Mouse (Mus musculus) bone marrow macrophage, adult 2 months (primary cell): ENCODE results near the gene Igsf8. TPM values are rescaled to one million over a fixed set of nuclear protein-coding genes. Genes with fewer than 3 reads are reported as not detected.

Experiments
- H3K27ac ChIP-seq: 2 replicates; pipeline ENCODE4 v1.5.1; 2012; ENCODE audit warnings: low read depth, low read length; ENCODE audit not compliant: insufficient read depth
- H3K4me1 ChIP-seq: 2 replicates; pipeline ENCODE4 v1.6.1; 2012; ENCODE audit warnings: low read length; ENCODE audit not compliant: control insufficient read depth, insufficient read depth
- H3K4me3 ChIP-seq: 2 replicates; pipeline ENCODE4 v1.5.1; 2012; ENCODE audit warnings: mild to moderate bottlenecking, low read length, moderate library complexity; ENCODE audit not compliant: insufficient read depth
- CTCF ChIP-seq: IDR thresholded peaks from 2 replicates; pipeline ENCODE4 v1.5.1; 2012; ENCODE audit warnings: low read depth, mild to moderate bottlenecking, low read length, moderate library complexity
- POLR2A ChIP-seq: IDR thresholded peaks from 2 replicates; pipeline ENCODE4 v1.6.1; 2012; ENCODE audit warnings: mild to moderate bottlenecking, low read depth, low read length, borderline replicate concordance
- polyA plus RNA-seq: library from polyadenylated mRNA; stranded (reverse); fragments of >200 nt; gene quantifications from 2 replicates; pipeline ENCODE4 v1.2.4, GENCODE M21; 2012; ENCODE audit not compliant: missing spikeins, insufficient read depth, insufficient read length

Igsf8 gene
- polyA plus RNA-seq = 90.3 and 110 TPM in 2 replicates

DNA sequence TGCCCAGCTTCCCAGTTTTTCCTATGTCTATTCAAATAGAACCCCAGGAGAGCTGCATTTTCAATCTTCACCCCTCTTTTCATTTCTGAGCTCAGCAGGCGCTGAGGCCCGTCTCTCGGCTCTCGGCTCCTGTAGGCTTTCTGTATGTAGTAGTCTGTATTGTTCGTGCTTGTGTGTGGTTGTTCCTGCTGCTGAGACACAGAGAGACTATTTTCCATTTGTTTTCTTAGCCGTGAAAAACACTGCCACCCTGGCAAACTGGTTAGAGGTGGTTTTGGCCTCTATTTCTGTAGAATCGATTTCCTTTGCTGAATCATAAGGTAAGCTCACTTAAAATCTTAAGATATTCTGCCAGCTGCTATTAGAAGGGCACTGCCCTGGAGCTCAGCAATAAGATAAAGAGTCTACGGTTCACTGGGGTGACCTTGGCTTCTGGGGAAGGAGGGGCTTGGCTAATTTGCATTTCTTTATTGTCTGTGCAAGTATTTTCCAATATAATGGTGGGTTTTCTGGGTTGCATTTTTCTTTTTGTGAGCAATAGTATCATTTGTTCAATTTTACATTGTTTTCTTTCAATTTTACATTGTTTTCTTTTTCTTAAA lies at the start of gene Igsf8:
Gene Igsf8, plus strand, starts transcription at position 165 of the 602 bp plus-strand sequence.
- TF ChIP-seq POLR2A (no peak), CTCF (no peak)
- Histone ChIP-seq H3K4me1 (no peaks in the 10 kb centered on the region), H3K27ac (no peak within 1 kb of the TSS), H3K4me3 (no peak within 1 kb of the TSS)

DNA sequence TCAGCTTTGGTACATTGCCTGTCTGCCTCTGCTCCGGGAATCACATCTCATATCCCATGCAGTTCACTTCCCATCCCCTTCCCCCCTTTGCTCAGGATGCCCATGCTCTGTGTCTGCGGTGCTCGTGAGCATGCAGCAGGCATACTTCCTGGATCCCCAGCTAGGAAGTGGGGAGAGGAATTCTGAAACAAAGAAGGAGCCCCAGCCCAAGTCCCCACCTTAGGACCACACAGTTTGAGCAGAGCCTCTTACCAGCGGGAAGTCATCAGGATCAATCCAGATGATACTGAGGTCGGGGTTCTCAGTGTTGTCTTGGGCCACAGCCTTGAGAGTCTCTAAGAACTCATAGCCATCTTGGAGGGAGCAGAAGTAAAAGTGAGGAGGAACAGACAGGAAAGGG lies 48.7 kb upstream of the Igsf8 start:
- Histone ChIP-seq H3K4me3 (no peak overlapping the region), H3K27ac (no peak overlapping the region), H3K4me1 (peaks cover 22% of the 10 kb centered on the region)
- TF ChIP-seq CTCF = no peak
- no peak for TF ChIP-seq POLR2A

DNA sequence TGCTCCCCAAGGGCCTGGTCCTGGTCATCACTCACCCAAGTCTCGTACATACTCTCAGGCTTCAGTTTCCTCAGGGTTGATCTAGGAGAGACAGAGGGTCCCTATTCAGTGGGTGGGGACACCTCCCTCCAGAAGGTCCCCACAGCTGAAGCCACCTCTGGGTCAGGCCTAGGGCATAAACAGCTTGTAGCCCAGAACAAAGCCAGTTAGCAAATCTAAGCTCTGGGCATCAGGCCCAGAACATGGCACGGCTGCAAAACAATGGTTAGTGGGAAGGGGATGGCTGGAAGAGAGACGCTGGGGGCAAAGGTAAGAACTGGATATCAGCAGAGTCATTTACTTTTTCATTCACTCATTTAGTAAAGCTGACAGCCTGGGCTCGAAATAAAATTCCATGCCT lies 47.7 kb upstream of the Igsf8 start:
- Histone ChIP-seq H3K4me3 (no peak overlapping the region), H3K27ac (no peak overlapping the region), H3K4me1 (peaks cover 22% of the 10 kb centered on the region)
- no peak for TF ChIP-seq POLR2A
- no peak for TF ChIP-seq CTCF

DNA sequence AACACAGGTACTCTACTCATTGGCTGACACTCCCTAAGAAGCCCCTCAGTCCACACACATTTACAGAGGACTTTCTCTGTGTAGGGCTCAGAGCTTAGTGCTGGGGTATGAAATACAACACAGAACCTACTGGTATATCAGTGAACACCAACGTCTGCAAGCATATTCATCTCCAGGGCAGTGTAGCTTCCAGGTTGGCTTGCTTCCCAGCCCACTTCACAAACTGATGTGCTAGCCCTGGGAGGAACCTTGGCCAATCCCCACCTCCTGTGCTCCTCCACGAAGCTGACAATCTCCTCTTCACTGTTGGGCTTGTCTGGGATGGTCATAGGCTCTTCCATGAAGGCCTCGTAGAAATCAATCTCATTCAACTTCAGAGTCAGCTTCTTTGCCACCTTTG lies 46.7 kb upstream of the Igsf8 start:
- Histone ChIP-seq H3K4me3 (no peak overlapping the region), H3K27ac (no peak overlapping the region), H3K4me1 (peaks cover 22% of the 10 kb centered on the region)
- TF ChIP-seq POLR2A = no peak
- no peak for TF ChIP-seq CTCF

DNA sequence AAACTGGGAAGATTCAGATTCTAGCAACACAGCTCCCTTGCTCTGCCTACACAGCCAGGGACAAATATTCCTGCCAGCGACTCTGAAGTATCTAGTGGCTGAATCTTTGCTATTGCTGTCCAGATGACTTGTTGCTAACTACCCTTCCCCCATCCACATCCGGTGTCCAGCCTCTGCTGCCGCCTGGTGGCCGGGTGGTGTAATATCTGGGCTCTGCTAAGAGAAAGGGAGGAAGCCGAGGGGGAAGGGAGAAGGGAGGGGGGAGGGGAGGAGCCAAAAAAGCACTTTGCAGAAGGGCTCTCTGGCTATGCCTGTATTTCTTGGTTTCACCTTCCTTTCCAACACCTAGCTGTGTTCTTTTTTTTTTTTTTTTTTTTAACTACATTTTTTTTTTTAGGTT lies 44.3 kb upstream of the Igsf8 start:
- Histone ChIP-seq H3K4me1 (peaks cover 22% of the 10 kb centered on the region), H3K27ac (peak overlapping the region; percentile 35; the same call in 1 of the 2 replicates), H3K4me3 (no peak overlapping the region)
- no peak for TF ChIP-seq POLR2A
- TF ChIP-seq CTCF = peak; percentile 94

DNA sequence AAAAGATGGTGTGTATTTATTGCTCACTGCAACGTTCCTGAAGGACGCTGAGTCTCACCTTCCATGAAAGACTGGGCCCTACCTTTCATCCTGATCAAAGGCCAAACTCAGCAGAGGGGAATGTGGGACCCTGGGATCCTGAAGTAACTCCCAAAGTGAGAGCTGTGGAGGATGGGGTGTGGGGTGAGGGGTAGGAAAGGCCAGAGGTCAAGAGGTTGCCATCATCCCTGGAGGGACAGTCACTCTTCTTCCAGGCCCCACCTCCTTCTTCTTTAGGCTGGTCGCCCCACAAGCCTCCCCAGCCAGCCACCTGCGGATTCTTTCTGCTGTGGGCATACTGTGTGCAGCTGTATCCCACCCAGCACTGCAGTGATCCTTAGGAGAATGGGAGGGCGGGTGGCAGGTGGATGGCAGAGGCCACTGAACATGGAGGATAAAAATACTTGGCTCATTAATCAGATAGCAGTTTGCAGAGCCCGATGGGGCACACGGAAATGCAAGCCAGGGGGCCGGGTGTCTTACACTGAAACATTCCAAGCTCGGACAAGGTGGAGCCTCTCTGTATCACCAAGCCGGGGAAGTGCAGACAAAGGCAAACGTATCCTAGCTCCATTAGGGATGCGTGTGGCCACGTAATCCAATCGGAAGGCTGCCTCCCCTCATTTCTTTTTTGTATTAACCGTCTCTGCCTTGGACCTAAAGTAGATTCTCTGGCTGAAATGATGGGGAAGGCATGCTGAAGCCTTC lies 43.1 kb upstream of the Igsf8 start:
- TF ChIP-seq POLR2A (no peak), CTCF (no peak)
- H3K4me3 ChIP-seq = no peak overlapping the region
- H3K27ac ChIP-seq = no peak overlapping the region
- H3K4me1 ChIP-seq = peaks cover 16% of the 10 kb centered on the region

DNA sequence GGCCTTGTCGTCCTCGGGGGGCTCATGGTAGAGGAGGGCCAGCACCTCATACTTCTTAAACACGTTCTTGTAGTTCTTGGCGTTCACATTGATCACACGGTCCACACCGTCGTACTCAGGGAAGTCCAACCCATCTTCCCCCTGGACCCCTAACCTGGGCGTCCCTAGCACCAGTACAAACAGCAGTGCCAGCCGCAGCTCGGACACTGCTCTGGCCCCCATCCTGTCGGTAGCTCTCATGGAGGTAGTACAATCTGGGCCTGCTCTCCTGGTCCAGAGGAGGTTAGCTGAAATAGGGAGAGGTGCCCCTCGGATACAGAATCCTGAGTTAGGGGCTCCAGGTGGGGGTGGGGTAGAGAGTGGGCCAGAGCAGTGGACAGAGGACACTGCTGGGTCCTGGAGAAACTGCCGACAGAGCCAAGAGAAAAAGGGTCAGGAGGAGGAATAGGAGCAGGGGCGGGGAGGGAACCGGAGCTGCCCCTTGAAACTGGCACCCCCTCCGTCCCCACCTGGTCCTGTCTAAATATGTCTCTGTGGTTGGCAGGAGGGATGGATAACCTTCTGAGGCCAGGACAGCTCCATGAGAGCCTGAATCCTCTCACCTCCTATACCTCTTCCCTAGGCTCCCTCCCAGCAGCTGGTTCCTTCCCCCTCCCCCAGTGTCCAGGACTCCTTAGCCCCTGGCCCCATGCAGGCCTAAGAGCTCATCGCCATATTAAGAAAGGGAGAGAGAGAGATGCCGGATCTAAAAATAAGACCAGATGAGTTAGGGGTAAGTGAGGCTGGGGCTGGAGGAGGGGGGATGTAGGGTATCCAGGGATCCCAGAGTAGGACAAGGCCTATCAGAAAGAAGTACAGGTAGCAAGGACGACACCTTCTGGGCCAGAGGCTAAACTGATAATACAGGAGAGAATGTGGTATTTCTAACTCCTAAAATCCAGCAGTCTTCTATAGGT lies 41.7 kb upstream of the Igsf8 start, which contains the start of gene Casq1:
Gene Casq1, minus strand, starts transcription at position 418 of the 956 bp plus-strand sequence.
- H3K4me1 ChIP-seq = peaks cover 13% of the 10 kb centered on the region
- H3K4me3 ChIP-seq = no peak within 1 kb of the TSS
- no peak within 1 kb of the TSS for H3K27ac ChIP-seq
- TF ChIP-seq CTCF (no peak), POLR2A (no peak)

DNA sequence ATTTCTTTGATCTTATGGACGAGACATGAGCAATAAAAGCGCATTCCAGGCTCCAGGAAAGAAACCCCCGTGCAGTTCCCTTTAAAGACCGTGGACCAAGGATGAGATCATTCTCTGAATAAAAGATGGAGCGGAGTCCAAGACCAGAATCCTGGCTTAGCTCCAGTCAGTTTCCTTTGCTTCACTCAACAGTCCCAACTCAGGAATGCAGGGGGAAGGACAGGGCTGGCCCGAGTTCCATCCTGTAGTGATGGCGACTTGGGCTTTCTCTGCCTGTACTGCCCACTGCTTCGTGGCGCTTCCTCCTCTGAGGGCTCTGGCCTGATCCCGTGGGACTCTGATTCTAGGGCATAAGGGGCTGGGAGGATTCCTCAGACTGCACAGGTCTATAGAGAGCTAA lies 41.0 kb upstream of the Igsf8 start:
- TF ChIP-seq POLR2A = no peak
- no peak for TF ChIP-seq CTCF
- peaks cover 7% of the 10 kb centered on the region for H3K4me1 ChIP-seq
- H3K4me3 ChIP-seq = no peak overlapping the region
- no peak overlapping the region for H3K27ac ChIP-seq

DNA sequence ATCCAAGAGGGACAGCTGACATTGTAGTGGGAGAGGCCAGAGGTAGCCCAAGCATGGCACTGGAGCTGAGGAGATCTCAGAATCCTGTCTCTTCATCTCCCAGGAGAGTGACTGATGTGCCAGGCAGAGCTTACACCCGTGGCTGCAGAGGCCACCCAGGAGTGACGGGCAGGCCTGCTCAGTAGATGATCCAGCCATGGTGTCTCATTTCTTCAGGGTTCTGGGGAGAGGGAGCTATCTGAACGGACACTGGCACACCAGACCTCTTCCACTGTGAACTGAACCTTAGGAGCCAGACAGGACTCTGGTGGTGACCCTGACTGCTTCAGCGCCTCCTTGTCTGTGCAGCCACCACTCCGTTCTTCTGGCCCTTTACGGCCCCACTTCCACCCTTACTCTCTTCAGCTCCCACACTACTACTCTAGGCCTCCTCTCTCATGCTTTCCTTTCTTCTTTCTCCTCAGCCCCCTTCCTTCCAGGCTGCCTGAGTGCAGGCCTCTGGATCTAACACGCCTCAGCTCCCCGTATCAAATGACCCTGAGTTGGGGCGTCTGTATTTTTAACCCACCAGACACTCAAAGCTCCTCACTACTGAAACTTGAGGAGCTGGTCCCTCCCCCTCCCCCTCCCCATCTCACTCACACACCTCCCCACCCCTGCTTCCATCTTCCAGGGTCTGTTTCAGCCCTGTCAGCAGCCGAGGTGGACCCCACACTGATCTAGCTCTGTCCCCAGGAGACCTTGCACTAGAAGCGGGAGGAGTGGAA lies 40.0 kb upstream of the Igsf8 start:
- Histone ChIP-seq H3K4me1 (peaks cover 7% of the 10 kb centered on the region), H3K27ac (no peak overlapping the region), H3K4me3 (no peak overlapping the region)
- TF ChIP-seq CTCF (no peak), POLR2A (no peak)
